Mouse (Mus musculus) heart, postnatal 0 days (tissue): ENCODE measurements around the gene Cdadc1. TPM values are rescaled to one million over a fixed set of nuclear protein-coding genes. Genes with fewer than 3 reads are reported as not detected.
"Not testable (repeated sequence)": the region's sequence is repeated elsewhere in the genome, so short reads cannot be mapped to it uniquely, and the experiment has no call there.

Experiments used
- ATAC-seq: fragments of 200-750 bp; cut with Nextera tagmentation; 2 replicates; pipeline ENCODE4 v1.8.0; 2017; ENCODE audit warnings: low read depth, moderate number of reproducible peaks, moderate library complexity; ENCODE audit not compliant: insufficient read depth
- DNase-seq: peaks from one replicate; pipeline ENCODE4 v3.0.0-alpha.2; 2016; ENCODE audit warnings: low spot score
- H3K27ac ChIP-seq: fragments of 300-500 bp; sonication (generic); 2 replicates; pipeline ENCODE4 v1.5.1; 2014; ENCODE audit warnings: low read depth, mild to moderate bottlenecking
- H3K27me3 ChIP-seq: fragments of 300-500 bp; sonication (generic); 2 replicates; pipeline ENCODE4 v1.6.1; 2014; ENCODE audit warnings: low read length, mixed read lengths; ENCODE audit not compliant: control insufficient read depth, insufficient read depth
- H3K36me3 ChIP-seq: fragments of 300-500 bp; sonication (generic); replicated peaks from 2 replicates; pipeline ENCODE4 v1.6.1; 2014; ENCODE audit warnings: low read length, mixed read lengths; ENCODE audit not compliant: control insufficient read depth, insufficient read depth
- H3K4me1 ChIP-seq: fragments of 300-500 bp; sonication (generic); 2 replicates; pipeline ENCODE4 v1.6.1; 2014; ENCODE audit warnings: antibody characterized with exemption; ENCODE audit not compliant: control insufficient read depth, insufficient read depth
- H3K4me2 ChIP-seq: fragments of 300-500 bp; sonication (generic); 2 replicates; pipeline ENCODE4 v1.6.1; 2014; ENCODE audit warnings: low read depth, mild to moderate bottlenecking, low read length, moderate library complexity
- H3K4me3 ChIP-seq: fragments of 300-500 bp; sonication (generic); 2 replicates; pipeline ENCODE4 v1.5.1; 2014; ENCODE audit warnings: low read depth, low read length
- H3K9ac ChIP-seq: fragments of 300-500 bp; sonication (generic); replicated peaks from 2 replicates; pipeline ENCODE4 v1.6.1; 2014; ENCODE audit warnings: low read depth, low read length, mixed read lengths
- H3K9me3 ChIP-seq: fragments of 300-500 bp; sonication (generic); replicated peaks from 2 replicates; pipeline ENCODE4 v1.6.1; 2016; ENCODE audit warnings: low read length; ENCODE audit not compliant: control insufficient read depth
- CTCF ChIP-seq: IDR thresholded peaks from 2 replicates; pipeline ENCODE4 v1.5.1; 2016; ENCODE audit warnings: antibody characterized with exemption, control low read depth, low read depth
- EP300 ChIP-seq: IDR thresholded peaks from 2 replicates; pipeline ENCODE4 v1.6.1; 2016; ENCODE audit warnings: antibody characterized with exemption, low read depth
- WGBS: fragments of 180-500 bp; shearing (Covaris S2); extraction: QIAGEN DNeasy Blood & Tissue Kit; methylation state at CpG from one replicate; pipeline ENCODE4 v1.1.7; 2014; 5-methylcytosine and 5-hydroxymethylcytosine counted together
- polyA plus RNA-seq: library from polyadenylated mRNA; unstranded; fragments of >200 nt; fragmentation: Nextera tagmentation; extraction: Ambion mirVana; gene quantifications from 2 replicates; pipeline ENCODE4 v1.2.1, GENCODE M21; 2015
- total RNA-seq: library from RNA; depleted of rRNA; stranded (reverse); fragments of >200 nt; gene quantifications from 2 replicates; pipeline ENCODE4 v1.2.3, GENCODE M21; 2014; ENCODE audit warnings: low replicate concordance

Gene Cdadc1
- total and polyA plus RNA-seq, 2 experiments from 2014 or later, result 5.3 to 30.9 TPM

DNA sequence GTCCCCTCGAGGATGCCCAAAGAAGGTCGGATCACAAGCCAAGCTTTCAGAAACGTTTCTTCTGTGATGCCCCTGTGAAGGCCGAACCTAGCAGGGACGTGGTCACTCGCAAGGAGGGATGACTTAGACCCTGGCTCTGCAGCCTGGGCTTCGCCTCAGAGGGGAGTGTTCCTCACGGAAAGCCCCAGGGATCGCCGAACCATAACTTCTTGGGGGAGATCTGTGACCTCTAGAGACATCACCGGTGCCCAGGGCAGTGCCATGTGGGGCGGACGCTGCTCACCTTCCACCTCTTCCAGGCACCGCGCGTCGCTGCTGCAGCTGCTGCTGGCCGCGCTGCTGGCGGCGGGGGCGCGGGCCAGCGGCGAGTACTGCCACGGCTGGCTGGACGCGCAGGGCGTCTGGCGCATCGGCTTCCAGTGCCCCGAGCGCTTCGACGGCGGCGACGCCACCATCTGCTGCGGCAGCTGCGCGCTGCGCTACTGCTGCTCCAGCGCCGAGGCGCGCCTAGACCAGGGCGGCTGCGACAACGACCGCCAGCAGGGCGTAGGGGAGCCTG, 28.1 kb upstream of the Cdadc1 start:
- DNase-seq (no peak), ATAC-seq (peak; percentile 18)
- H3K4me2 ChIP-seq, result peak overlapping the region; percentile 99
- H3K9ac ChIP-seq, result peak overlapping the region; percentile 45
- peaks cover 40% of the 10 kb centered on the region for H3K27me3 ChIP-seq
- WGBS, result under 1% methylated on average over 51 of the region's 51 CpGs
- H3K4me3 ChIP-seq, result peak overlapping the region; percentile 73
- peak overlapping the region; percentile 32 for H3K27ac ChIP-seq
- no peaks in the 10 kb centered on the region for H3K36me3 ChIP-seq
- H3K9me3 ChIP-seq, result no peaks in the 10 kb centered on the region
- H3K4me1 ChIP-seq, result peaks cover 7% of the 10 kb centered on the region; the same call in 1 of the 2 replicates
- TF ChIP-seq EP300, result no peak
- TF ChIP-seq CTCF, result no peak

DNA sequence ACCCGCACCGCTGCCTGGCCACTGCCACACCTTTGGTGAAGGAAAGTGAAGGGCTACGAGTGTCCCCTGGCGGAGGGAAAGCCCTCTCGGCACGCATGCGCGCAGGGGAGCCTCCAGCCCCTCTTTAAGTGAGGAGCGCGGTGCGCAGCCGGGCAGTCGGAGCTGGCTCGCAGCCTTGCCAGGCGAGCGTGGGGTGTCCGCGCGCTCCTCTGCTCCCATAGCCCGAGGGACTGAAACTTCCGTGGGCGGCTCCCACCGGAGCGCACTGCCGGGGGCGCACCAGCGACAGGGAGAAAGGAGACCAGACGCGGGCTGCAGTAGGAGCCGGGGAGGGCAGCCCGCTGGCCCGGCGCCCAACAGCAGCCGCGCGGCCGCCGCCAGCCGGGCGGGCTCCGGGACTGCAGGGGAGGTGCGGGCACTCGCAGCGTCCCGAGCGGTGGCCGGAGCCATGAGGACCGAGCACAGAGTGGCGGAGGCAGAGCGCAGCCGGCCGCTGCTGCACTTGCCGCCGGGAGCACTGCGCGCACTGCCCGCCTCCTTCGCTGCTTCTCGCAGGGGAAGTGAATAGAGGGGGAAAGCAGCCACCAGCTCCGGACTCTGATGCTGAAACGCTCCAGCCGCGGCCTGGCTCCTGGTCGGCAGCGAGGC, 27.5 kb upstream of the Cdadc1 start, which contains the start of gene Shisa2:
Shisa2 (plus strand) TSS at position 151 of the 648 bp plus-strand sequence.
- H3K4me2 ChIP-seq, result peak within 1 kb of the TSS; percentile 99
- H3K4me1 ChIP-seq, result peaks cover 7% of the 10 kb centered on the region; the same call in 1 of the 2 replicates
- ATAC-seq (peak; percentile 82), DNase-seq (peak; percentile 47)
- no peaks in the 10 kb centered on the region for H3K36me3 ChIP-seq
- TF ChIP-seq EP300, result no peak
- peak; percentile 64 for TF ChIP-seq CTCF
- H3K4me3 ChIP-seq, result peak within 1 kb of the TSS; percentile 73
- H3K9me3 ChIP-seq, result no peaks in the 10 kb centered on the region
- H3K27me3 ChIP-seq, result peaks cover 40% of the 10 kb centered on the region
- H3K9ac ChIP-seq, result peak within 1 kb of the TSS; percentile 45
- under 1% methylated on average over 56 of the region's 65 CpGs for WGBS
- peak within 1 kb of the TSS; percentile 32 for H3K27ac ChIP-seq

DNA sequence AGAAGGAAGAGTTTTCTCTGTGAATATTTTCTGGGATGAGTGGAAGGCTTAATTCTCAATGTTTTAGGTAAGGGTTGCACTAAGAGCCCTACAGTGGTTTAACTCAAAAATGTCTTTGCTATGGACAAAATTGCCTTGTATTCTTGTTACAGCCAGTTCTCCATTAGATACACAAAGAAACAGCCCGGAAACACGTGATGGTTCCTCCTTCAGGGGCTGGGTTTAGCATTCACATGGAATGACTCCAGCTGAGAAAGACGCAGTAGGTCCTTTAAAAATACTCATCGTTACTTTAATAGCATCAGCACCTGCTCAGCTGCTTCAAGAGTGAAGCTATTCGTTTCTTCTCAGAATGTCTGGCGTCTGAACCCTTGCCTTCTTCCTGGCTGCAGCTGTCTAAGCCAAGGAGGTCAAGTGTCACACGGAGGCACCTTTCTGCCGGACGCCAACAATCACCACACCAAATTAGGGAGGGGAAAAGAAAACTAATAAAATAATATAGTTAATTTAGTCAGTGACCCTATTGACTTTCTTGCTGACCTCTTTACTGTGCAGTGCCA, 26.6 kb upstream of the Cdadc1 start:
- TF ChIP-seq CTCF (no peak), EP300 (no peak)
- no peaks in the 10 kb centered on the region for H3K36me3 ChIP-seq
- no peak overlapping the region for H3K4me2 ChIP-seq
- H3K9ac ChIP-seq, result no peak overlapping the region
- ATAC-seq (no peak), DNase-seq (no peak)
- peaks cover 7% of the 10 kb centered on the region; the same call in 1 of the 2 replicates for H3K4me1 ChIP-seq
- 52% methylated on average over 9 of the region's 9 CpGs for WGBS
- H3K27me3 ChIP-seq, result peaks cover 40% of the 10 kb centered on the region
- no peak overlapping the region for H3K27ac ChIP-seq
- no peak overlapping the region for H3K4me3 ChIP-seq
- no peaks in the 10 kb centered on the region for H3K9me3 ChIP-seq

DNA sequence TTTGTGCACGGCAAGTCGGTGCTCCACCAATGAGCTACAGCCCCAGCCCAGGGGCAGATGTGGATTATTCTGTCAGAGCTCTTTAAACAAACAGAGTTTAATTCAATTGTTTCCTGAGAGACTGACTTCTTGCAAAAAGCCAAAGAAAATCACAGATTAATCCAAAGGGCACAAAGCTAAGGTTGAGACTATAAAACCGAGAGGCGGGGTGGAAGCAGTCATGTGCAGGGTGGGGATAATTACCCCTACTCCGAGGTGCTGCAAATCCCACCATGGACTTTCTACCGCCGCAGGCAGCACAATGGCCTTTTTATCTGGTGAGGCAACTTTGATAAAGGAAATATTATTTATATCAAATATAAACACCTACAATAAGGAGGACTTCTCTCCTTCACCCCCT, 19.0 kb upstream of the Cdadc1 start:
- Histone ChIP-seq H3K27me3 (no peaks in the 10 kb centered on the region), H3K4me1 (no peaks in the 10 kb centered on the region), H3K27ac (no peak overlapping the region), H3K36me3 (no peaks in the 10 kb centered on the region), H3K4me3 (no peak overlapping the region), H3K9ac (no peak overlapping the region), H3K4me2 (no peak overlapping the region), H3K9me3 (no peaks in the 10 kb centered on the region)
- no peak for TF ChIP-seq EP300
- no peak for ATAC-seq
- 84% methylated on average over 7 of the region's 7 CpGs for WGBS
- no peak for DNase-seq

DNA sequence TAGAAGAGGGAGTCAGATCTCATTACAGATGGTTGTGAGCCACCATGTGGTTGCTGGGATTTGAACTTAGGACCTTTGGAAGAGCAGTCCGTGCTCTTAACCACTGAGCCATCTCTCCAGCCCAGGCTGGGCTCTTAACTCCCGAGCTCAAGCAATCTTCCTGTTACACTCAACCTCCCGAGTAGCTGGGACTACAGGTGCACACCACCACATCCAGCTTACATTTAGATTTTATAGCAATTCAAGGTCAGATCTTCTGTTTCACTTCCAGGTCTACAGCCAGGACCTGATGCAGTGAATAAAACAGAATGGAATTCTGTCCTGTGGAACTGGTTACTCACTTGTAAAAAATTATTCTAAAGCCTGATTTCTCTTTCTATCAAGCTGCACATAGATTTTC, 16.4 kb upstream of the Cdadc1 start:
- not testable (repeated sequence) for H3K4me1 ChIP-seq, DNase-seq, H3K4me2 ChIP-seq, H3K9me3 ChIP-seq, H3K36me3 ChIP-seq, H3K27ac ChIP-seq, H3K27me3 ChIP-seq, H3K9ac ChIP-seq, ATAC-seq, H3K4me3 ChIP-seq
- 64% methylated on average over 3 of the region's 3 CpGs for WGBS
